Mouse (Mus musculus): ENCODE measurements at regions not wholly inside any gene's neighbourhood (a gene's known extent, or its start where the extent isn't known, plus 50 kb on each side); places are given as distances from the start of the nearest gene placed in this dataset.

DNA sequence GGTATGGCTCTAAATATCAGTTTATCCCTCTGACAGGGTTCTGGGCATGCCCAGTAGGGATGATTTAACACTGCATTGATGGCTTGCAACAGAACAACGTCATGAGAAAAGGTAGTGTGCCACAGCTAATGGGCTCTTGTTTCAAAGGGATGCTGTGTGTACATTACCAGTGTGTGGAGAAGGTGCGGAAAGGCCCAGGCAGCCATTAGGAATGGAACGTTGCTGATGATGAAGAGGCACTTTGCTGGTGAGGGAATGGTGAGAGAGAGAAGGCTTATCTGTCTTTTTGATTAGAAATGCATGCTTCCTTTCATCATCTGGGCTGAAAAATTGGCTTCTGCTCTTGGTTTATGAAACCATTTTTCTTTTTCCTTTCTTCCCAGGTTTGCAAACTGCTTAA lies 432.3 kb downstream of the Meis1 start:
- TF ChIP-seq CTCF (IDR thresholded peaks at IDR 0.05; ENCODE audit: low read depth) (no peak), EP300 (IDR thresholded peaks at IDR 0.05; ENCODE audit: low read depth) (no peak)

Data from liver, postnatal 0 days (tissue).